Mouse (Mus musculus) cortical plate, adult 2 months (tissue): ENCODE results near the gene Ifit2. TPM values are rescaled to one million over a fixed set of nuclear protein-coding genes. Genes with fewer than 3 reads are reported as not detected.

Experiments used
- H3K27ac ChIP-seq: fragments of 200-500 bp; 2 replicates; pipeline ENCODE4 v1.5.1; 2012; ENCODE audit warnings: low read length, control low read depth, inconsistent platforms; ENCODE audit not compliant: insufficient read depth
- H3K4me1 ChIP-seq: fragments of 200-500 bp; 2 replicates; pipeline ENCODE4 v1.6.1; 2011; ENCODE audit warnings: low read length; ENCODE audit not compliant: control insufficient read depth, insufficient read depth
- H3K4me3 ChIP-seq: fragments of 200-500 bp; 2 replicates; pipeline ENCODE4 v1.5.1; 2011; ENCODE audit warnings: mild to moderate bottlenecking, low read length, control low read depth; ENCODE audit not compliant: insufficient read depth
- CTCF ChIP-seq: fragments of 200-500 bp; IDR thresholded peaks from 2 replicates; pipeline ENCODE4 v1.5.1; 2011; ENCODE audit warnings: mild to moderate bottlenecking, control low read depth, low read length; ENCODE audit not compliant: insufficient read depth; ENCODE audit errors: extremely low read depth
- POLR2A ChIP-seq: fragments of 200-500 bp; IDR thresholded peaks from 2 replicates; pipeline ENCODE4 v1.6.1; 2011; ENCODE audit warnings: mild to moderate bottlenecking, low read length, control low read depth; ENCODE audit not compliant: insufficient read depth; ENCODE audit errors: extremely low read depth
- polyA plus RNA-seq: library from polyadenylated mRNA; depleted of rRNA; stranded (reverse); fragments of >200 nt; gene quantifications from 2 replicates; pipeline ENCODE4 v1.2.3, GENCODE M21; 2012; rRNA removed

Gene Ifit2
- polyA plus RNA-seq, 1 experiment: 6.7 TPM

DNA sequence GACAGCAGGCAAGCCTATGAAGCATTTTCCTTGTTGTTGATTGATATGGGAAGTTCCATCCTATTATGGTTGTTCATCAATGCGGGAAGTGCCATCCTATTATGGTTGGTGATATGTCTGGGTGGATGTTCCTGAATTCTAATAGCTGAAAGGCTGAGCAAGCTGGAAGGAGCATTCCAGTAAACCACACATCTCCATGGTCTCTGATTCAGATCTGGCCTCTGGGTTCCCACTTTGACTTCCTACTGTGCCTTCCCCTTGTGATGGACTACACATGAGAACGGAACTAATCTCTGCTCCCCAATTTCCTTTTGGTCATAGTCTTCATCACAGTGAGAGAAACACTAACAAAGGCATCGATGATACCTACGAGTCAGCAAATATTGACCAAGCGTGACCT, 70.4 kb downstream of the Ifit2 start:
- H3K4me3 ChIP-seq: no peak overlapping the region
- TF ChIP-seq CTCF (no peak), POLR2A (no peak)
- H3K27ac ChIP-seq: no peak overlapping the region

GRCm38 (mm10) chr19:34623781-34624180, 73.3 kb downstream of the Ifit2 start:
- no peak overlapping the region for H3K4me3 ChIP-seq
- no peaks in the 10 kb centered on the region for H3K4me1 ChIP-seq
- H3K27ac ChIP-seq: no peak overlapping the region
- TF ChIP-seq CTCF: no peak
- no peak for TF ChIP-seq POLR2A

More for the DNA sequence above, 70.4 kb downstream of the Ifit2 start:
- no peaks in the 10 kb centered on the region for H3K4me1 ChIP-seq

GRCm38 (mm10) chr19:34624663-34625062, 74.2 kb downstream of the Ifit2 start:
- no peak overlapping the region for H3K4me3 ChIP-seq
- TF ChIP-seq CTCF (no peak), POLR2A (no peak)
- H3K4me1 ChIP-seq: no peaks in the 10 kb centered on the region
- H3K27ac ChIP-seq: no peak overlapping the region

Other genes starting within 250 kb of the Ifit2 start
- 1.2 and 2.4 TPM in 2 replicates for gene Ch25h, start 75.5 kb upstream of the Ifit2 start, polyA plus RNA-seq
- 15.6 and 17.8 TPM in 2 replicates for gene Lipa, start 23.2 kb upstream of the Ifit2 start, polyA plus RNA-seq
- 15.3 and 16.9 TPM in 2 replicates for gene Ifit3, start 32.8 kb downstream of the Ifit2 start, polyA plus RNA-seq
- gene Ifit1bl1, start 51.3 kb downstream of the Ifit2 start, polyA plus RNA-seq: 2.9 TPM in 2 replicates
- 4.7 and 6.0 TPM in 2 replicates for gene Ifit3b, start 57.3 kb downstream of the Ifit2 start, polyA plus RNA-seq
- gene Ifit1bl2, start 90.0 kb downstream of the Ifit2 start, polyA plus RNA-seq: 0.54 and 0.62 TPM in 2 replicates
- gene Ifit1, start 90.2 kb downstream of the Ifit2 start, polyA plus RNA-seq: 3.3 and 5.3 TPM in 2 replicates
- 1.7 and 2.0 TPM in 2 replicates for gene Slc16a12, start 196.6 kb downstream of the Ifit2 start, polyA plus RNA-seq